Mouse (Mus musculus): ENCODE results near the gene Glt1d1.

The Glt1d1 gene

GRCm38 (mm10) chr5:127633188-127633587 is 1.1 kb downstream of the Glt1d1 start:
- no peak for DNase-seq

GRCm38 (mm10) chr5:127633666-127634065 is 1.6 kb downstream of the Glt1d1 start:
- DNase-seq: no peak

- DNase-seq: no peak
These were observed 5.6 kb downstream of the Glt1d1 start for GRCm38 (mm10) chr5:127637622-127638021.

GRCm38 (mm10) chr5:127638177-127638576 is 6.1 kb downstream of the Glt1d1 start:
- no peak for DNase-seq

- no peak for DNase-seq
These were observed 7.1 kb downstream of the Glt1d1 start for GRCm38 (mm10) chr5:127639067-127639605.

- DNase-seq: no peak
These were observed 7.6 kb downstream of the Glt1d1 start for GRCm38 (mm10) chr5:127639635-127640034.

GRCm38 (mm10) chr5:127640359-127640758 is 8.3 kb downstream of the Glt1d1 start:
- DNase-seq: no peak

GRCm38 (mm10) chr5:127641185-127641958 is 9.3 kb downstream of the Glt1d1 start:
- no peak for DNase-seq

GRCm38 (mm10) chr5:127648046-127648445 is 16.0 kb downstream of the Glt1d1 start:
- DNase-seq: no peak

- no peak for DNase-seq
These were observed 17.0 kb downstream of the Glt1d1 start for GRCm38 (mm10) chr5:127649077-127649476.

- no peak for DNase-seq
These were observed 26.2 kb downstream of the Glt1d1 start for GRCm38 (mm10) chr5:127658257-127658656.

- no peak for DNase-seq
These were observed 27.2 kb downstream of the Glt1d1 start for GRCm38 (mm10) chr5:127659312-127659711.

- DNase-seq: no peak
These were observed 28.2 kb downstream of the Glt1d1 start for GRCm38 (mm10) chr5:127660267-127660666.

- DNase-seq: no peak
These were observed 28.9 kb downstream of the Glt1d1 start for GRCm38 (mm10) chr5:127660979-127661378.

GRCm38 (mm10) chr5:127673913-127674312 is 41.9 kb downstream of the Glt1d1 start:
- no peak for DNase-seq

GRCm38 (mm10) chr5:127677561-127677960 is 45.5 kb downstream of the Glt1d1 start:
- no peak for DNase-seq

- no peak for DNase-seq
These were observed 46.4 kb downstream of the Glt1d1 start for GRCm38 (mm10) chr5:127678501-127678900.

- no peak for DNase-seq
These were observed 56.6 kb downstream of the Glt1d1 start for GRCm38 (mm10) chr5:127688568-127689170.

GRCm38 (mm10) chr5:127691085-127691484 is 59.0 kb downstream of the Glt1d1 start:
- no peak for DNase-seq

- DNase-seq: no peak
These were observed 59.5 kb downstream of the Glt1d1 start for GRCm38 (mm10) chr5:127691581-127691980.

- DNase-seq: no peak
These were observed 63.8 kb downstream of the Glt1d1 start for GRCm38 (mm10) chr5:127695898-127696297.

- no peak for DNase-seq
These were observed 64.5 kb downstream of the Glt1d1 start for GRCm38 (mm10) chr5:127696602-127697001.

- no peak for DNase-seq
These were observed 66.5 kb downstream of the Glt1d1 start for GRCm38 (mm10) chr5:127698525-127698924.

- DNase-seq: no peak
These were observed 67.6 kb downstream of the Glt1d1 start for GRCm38 (mm10) chr5:127699679-127700078.

Measured in layer of hippocampus, adult 9-11 months (tissue).